Mouse (Mus musculus): ENCODE measurements around the gene Msrb2. TPM values are rescaled to one million over a fixed set of nuclear protein-coding genes. Genes with fewer than 3 reads are reported as not detected.

Gene Msrb2
- polyA plus RNA-seq (2016; fragmentation: Nextera tagmentation; extraction: Ambion mirVana): 15.2 and 16.1 TPM in 2 replicates

DNA sequence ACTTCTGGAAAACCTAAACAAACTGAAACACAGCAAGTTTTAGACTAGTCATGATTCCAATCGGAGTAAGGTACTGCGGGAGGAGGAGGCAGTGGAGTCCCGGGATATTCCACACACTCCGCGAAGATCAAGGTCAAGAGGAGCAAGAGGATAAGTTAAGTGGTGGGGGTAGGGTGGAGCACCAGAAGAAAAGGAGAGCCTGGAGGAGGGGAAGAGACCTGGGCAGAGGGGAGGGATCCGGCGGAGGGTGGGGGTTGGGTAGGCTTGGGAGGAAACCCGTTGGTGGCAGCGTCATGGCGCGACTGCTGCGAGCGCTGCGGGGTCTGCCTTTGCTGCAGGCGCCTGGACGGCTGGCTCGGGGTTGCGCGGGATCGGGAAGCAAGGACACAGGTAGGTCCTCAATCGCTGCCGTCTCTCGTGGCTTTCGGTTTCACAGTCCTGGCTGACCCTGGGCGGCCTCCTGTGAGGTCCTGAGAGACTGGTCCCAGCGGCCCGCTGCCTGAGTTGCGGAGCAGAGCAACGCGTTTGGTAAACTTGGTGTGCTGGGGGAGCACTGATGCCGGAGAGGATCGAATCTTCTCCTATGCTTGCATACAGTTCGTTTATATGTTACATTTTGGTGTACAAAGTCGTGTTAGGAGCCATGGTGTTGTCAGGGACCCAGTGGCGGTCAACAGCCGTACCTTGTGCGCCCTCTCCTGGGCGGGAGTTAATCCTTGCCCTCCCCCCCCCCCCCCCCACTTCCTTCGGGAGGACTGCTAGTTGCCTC is at the start of gene Msrb2:
Gene Msrb2 (plus strand): TSS at position 51 of the 769 bp plus-strand sequence.
- H3K27ac ChIP-seq: peak within 1 kb of the TSS; percentile 92
- peaks cover 4% of the 10 kb centered on the region; the same call in 1 of the 2 replicates for H3K27me3 ChIP-seq (ENCODE audit: poor library complexity, severe bottlenecking)
- H3K4me1 ChIP-seq: peaks cover 14% of the 10 kb centered on the region
- H3K9me3 ChIP-seq: no peaks in the 10 kb centered on the region
- peak; percentile 75 for DNase-seq (ENCODE audit: extremely low spot score, low spot score)
- H3K36me3 ChIP-seq (replicated peaks): no peaks in the 10 kb centered on the region
- H3K4me3 ChIP-seq: peak within 1 kb of the TSS; percentile 81
- 1% methylated on average over 39 of the region's 39 CpGs for WGBS

- H3K27me3 ChIP-seq (ENCODE audit: poor library complexity, severe bottlenecking): no peaks in the 10 kb centered on the region
- 88% methylated on average over 9 of the region's 9 CpGs for WGBS
- H3K9me3 ChIP-seq: no peaks in the 10 kb centered on the region
- H3K4me3 ChIP-seq: no peak overlapping the region
- H3K36me3 ChIP-seq (replicated peaks): no peaks in the 10 kb centered on the region
- DNase-seq (ENCODE audit: extremely low spot score, low spot score): no peak
- no peaks in the 10 kb centered on the region for H3K4me1 ChIP-seq
- H3K27ac ChIP-seq: no peak overlapping the region
These were observed 48.8 kb upstream of the Msrb2 start for GRCm38 (mm10) chr2:19322448-19322847.

- Histone ChIP-seq H3K36me3 (replicated peaks) (no peaks in the 10 kb centered on the region), H3K4me3 (no peak overlapping the region), H3K9me3 (no peaks in the 10 kb centered on the region), H3K4me1 (no peaks in the 10 kb centered on the region), H3K27ac (no peak overlapping the region), H3K27me3 (ENCODE audit: poor library complexity, severe bottlenecking) (no peaks in the 10 kb centered on the region)
- DNase-seq (ENCODE audit: extremely low spot score, low spot score): no peak
- 91% methylated on average over 1 of the region's 1 CpGs for WGBS
These were observed 44.9 kb upstream of the Msrb2 start for GRCm38 (mm10) chr2:19326376-19326775.

DNA sequence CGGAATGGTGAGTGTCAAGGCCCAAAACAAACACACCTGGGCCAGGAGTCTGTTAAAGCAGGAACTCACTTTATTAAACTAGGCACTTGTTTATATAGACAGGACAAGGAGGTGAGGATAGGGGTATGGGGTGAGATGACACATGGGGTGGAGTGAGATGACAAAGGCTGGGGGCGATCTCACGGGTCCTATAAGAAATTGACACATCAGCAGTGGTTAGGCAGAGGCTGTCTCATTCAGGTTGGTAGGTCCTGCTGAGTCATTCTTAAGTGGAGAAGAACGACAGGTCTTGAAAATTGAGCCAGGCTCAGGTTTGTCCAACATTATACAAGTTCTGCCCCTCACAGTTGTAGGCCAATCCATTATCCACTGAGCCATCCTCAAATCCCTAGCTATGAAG is 43.4 kb upstream of the Msrb2 start:
- H3K27ac ChIP-seq: no peak overlapping the region
- 85% methylated on average over 4 of the region's 4 CpGs for WGBS
- no peaks in the 10 kb centered on the region for H3K4me1 ChIP-seq
- no peaks in the 10 kb centered on the region for H3K36me3 ChIP-seq (replicated peaks)
- H3K27me3 ChIP-seq (ENCODE audit: poor library complexity, severe bottlenecking): no peaks in the 10 kb centered on the region
- DNase-seq (ENCODE audit: extremely low spot score, low spot score): no peak
- no peaks in the 10 kb centered on the region for H3K9me3 ChIP-seq
- no peak overlapping the region for H3K4me3 ChIP-seq

DNA sequence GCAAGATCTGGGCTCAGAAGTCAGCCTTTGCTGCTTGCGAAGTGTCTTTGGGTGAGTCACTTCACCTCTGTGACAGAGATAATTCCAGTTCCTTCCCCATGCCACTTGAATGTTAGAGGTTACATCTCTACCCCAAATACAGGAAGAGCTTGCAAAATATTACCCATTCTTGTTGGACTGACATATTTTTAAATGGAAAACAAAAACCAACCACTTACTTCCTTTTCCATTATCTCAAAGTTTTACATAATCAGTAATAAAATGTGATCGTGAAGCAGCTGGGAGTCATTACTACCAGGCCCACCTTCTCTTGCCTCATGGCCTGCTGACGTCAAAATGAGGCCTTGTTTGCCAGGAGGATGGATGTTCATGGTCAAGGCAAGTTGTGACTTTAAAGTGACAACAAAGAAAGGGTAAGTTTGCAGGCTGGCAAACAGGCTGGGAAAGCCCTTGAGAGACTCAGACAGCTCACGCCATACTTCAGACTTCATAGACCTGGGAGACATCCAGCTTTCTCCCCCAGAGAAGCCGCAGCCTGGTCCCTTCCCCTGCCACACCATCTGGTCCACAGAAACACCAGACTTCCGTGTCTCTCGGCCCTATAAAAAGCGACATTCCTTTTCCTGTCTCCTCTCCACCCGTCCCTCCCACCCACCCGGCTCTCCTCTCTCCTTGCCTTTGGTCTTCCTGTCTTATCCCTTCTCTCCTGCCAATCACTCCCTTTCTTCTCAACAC is 27.2 kb upstream of the Msrb2 start:
- DNase-seq (ENCODE audit: extremely low spot score, low spot score): no peak
- Histone ChIP-seq H3K4me3 (0 out of 2 replicates have a peak overlapping the region, but pooled peaks have one; percentile 7), H3K27me3 (ENCODE audit: poor library complexity, severe bottlenecking) (peaks cover 24% of the 10 kb centered on the region), H3K36me3 (replicated peaks) (no peaks in the 10 kb centered on the region), H3K27ac (0 out of 2 replicates have a peak overlapping the region, but pooled peaks have one; percentile 56), H3K9me3 (no peaks in the 10 kb centered on the region), H3K4me1 (0 out of 2 replicates have a peak, but pooled peaks cover 3% of the 10 kb centered on the region)
- WGBS: 55% methylated on average over 10 of the region's 10 CpGs

DNA sequence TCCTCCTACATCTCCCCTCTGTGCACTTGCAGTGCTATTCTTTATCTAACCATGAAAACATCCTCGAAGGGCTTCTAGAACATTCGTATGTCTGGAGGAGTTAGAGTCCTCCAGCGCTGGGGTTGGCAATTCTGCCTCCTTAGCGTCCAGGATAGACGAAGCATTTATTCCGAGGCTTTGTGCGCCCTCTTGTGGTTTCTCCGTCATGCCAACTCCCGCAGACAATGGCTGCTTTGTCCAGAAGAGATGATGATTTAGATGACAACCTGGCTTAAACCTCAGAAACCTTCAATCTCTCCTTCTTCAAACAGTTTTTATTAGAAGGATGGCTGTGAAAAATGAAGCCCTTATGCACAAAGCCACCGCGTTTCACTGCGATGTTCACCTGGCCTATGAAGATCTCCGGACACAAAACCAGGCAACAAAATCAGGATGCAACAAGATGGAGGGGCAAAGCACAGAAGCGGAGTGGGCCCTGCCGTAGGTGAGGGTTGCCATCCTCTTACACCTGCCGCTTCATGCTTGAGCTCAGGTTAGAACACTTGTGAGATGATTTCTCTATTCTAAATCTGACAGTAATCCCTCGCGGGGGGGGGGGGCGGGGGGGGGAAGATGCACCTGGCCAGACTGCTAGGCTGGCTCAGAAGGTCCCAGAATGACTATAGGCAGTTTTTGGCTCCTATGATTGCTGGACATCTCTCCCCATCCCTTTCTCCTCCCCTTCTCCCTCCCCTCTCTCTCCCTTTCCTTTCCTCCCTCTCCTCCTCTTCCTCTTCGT is 26.4 kb upstream of the Msrb2 start:
- H3K36me3 ChIP-seq (replicated peaks): no peaks in the 10 kb centered on the region
- peak overlapping the region; percentile 7; the same call in 1 of the 2 replicates for H3K4me3 ChIP-seq
- DNase-seq (ENCODE audit: extremely low spot score, low spot score): peak; percentile 75
- H3K4me1 ChIP-seq: 0 out of 2 replicates have a peak, but pooled peaks cover 3% of the 10 kb centered on the region
- no peaks in the 10 kb centered on the region for H3K9me3 ChIP-seq
- WGBS: 31% methylated on average over 20 of the region's 20 CpGs
- H3K27me3 ChIP-seq (ENCODE audit: poor library complexity, severe bottlenecking): peaks cover 24% of the 10 kb centered on the region
- H3K27ac ChIP-seq: 0 out of 2 replicates have a peak overlapping the region, but pooled peaks have one; percentile 56

DNA sequence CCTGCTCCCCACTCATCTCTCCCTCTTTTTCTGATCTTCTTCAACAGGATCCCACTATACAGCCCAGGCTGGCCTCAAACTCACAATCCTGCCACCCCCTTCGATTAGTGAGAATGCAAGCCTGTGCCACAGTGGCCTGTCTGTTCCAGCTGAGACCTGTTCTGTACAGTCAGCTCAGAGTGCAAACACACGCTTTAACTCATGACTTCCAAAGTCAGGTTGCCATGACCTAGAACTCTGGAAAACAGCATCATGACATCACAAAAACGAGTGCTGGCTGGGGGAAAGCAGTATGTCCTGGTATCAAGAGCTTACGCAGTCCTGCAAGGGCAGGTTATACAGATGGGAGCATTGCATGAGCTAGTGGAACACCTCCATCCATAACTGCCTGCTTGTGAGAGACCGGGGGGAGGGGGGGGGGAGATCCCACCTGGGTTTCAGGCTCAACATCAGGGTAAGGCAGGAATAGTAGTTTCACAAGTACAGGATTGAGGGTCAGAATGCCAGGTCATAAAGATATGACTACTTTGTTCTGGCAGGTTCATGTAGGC is 25.8 kb upstream of the Msrb2 start:
- H3K27me3 ChIP-seq (ENCODE audit: poor library complexity, severe bottlenecking): peaks cover 24% of the 10 kb centered on the region
- no peak overlapping the region for H3K4me3 ChIP-seq
- no peak overlapping the region for H3K27ac ChIP-seq
- H3K9me3 ChIP-seq: no peaks in the 10 kb centered on the region
- 83% methylated on average over 5 of the region's 5 CpGs for WGBS
- 0 out of 2 replicates have a peak, but pooled peaks cover 3% of the 10 kb centered on the region for H3K4me1 ChIP-seq
- no peaks in the 10 kb centered on the region for H3K36me3 ChIP-seq (replicated peaks)
- no peak for DNase-seq (ENCODE audit: extremely low spot score, low spot score)

- Histone ChIP-seq H3K9me3 (no peaks in the 10 kb centered on the region), H3K27ac (no peak overlapping the region), H3K27me3 (ENCODE audit: poor library complexity, severe bottlenecking) (peaks cover 24% of the 10 kb centered on the region), H3K4me3 (no peak overlapping the region), H3K4me1 (0 out of 2 replicates have a peak, but pooled peaks cover 3% of the 10 kb centered on the region), H3K36me3 (replicated peaks) (no peaks in the 10 kb centered on the region)
- 80% methylated on average over 3 of the region's 3 CpGs for WGBS
- DNase-seq (ENCODE audit: extremely low spot score, low spot score): no peak
These were observed 22.8 kb upstream of the Msrb2 start for GRCm38 (mm10) chr2:19348454-19348853.

- Histone ChIP-seq H3K4me1 (no peaks in the 10 kb centered on the region), H3K4me3 (no peak overlapping the region), H3K27me3 (ENCODE audit: poor library complexity, severe bottlenecking) (peaks cover 13% of the 10 kb centered on the region), H3K27ac (no peak overlapping the region), H3K9me3 (no peaks in the 10 kb centered on the region), H3K36me3 (replicated peaks) (no peaks in the 10 kb centered on the region)
- 95% methylated on average over 5 of the region's 5 CpGs for WGBS
- DNase-seq (ENCODE audit: extremely low spot score, low spot score): no peak
These were observed 21.1 kb upstream of the Msrb2 start for GRCm38 (mm10) chr2:19350167-19350566.

DNA sequence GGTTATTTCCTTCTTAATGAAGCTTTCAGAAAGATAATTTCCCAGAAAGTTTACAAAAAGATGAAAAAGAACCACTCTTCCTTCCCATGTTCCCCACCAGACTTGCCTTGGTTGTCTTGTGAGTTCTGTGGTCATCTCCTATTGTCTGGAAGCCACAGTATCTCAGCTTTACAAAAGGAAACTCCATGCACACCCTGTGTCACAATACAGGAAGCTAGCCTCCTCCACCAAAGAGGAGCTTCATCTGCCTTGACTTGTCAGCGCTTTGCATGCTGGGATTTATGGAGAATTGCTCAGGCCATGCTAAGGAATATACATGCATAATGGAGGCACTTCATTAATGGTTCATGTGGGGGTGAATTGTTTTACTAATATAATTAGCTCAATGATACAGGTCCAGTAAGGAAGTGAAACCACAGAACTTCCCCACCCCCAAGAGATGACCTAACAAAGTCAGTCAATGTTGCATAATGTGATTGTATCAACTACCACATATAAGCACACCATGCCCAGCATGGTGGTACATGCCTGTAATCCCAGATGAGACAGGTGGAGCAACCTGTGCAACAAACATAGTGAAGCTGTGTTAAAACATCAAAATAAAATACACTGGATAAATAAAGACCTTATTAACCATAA is 19.5 kb upstream of the Msrb2 start:
- no peaks in the 10 kb centered on the region for H3K4me1 ChIP-seq
- no peak for DNase-seq (ENCODE audit: extremely low spot score, low spot score)
- no peaks in the 10 kb centered on the region for H3K36me3 ChIP-seq (replicated peaks)
- no peak overlapping the region for H3K27ac ChIP-seq
- H3K27me3 ChIP-seq (ENCODE audit: poor library complexity, severe bottlenecking): no peaks in the 10 kb centered on the region
- 88% methylated on average over 1 of the region's 1 CpGs for WGBS
- H3K9me3 ChIP-seq: no peaks in the 10 kb centered on the region
- no peak overlapping the region for H3K4me3 ChIP-seq

DNA sequence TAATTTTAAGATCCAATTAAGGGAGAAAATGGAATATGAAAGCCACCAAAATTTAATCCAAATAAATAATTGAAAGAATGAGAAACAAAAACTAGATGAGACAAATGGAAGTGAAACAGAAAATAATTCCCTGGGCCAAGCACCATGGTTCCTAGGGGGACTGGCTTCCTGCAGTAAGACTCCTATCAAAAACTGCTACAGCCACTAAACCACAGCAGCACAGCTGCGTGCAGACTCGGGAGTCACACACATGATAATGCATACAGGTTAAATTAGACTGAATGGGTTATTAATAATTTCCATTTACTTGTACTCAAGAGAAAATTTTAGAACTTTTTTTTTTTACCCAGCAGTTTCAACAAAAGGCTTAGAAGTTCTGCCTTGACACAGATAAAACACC is 18.1 kb upstream of the Msrb2 start:
- Histone ChIP-seq H3K27ac (no peak overlapping the region), H3K27me3 (ENCODE audit: poor library complexity, severe bottlenecking) (no peaks in the 10 kb centered on the region), H3K9me3 (no peaks in the 10 kb centered on the region), H3K36me3 (replicated peaks) (no peaks in the 10 kb centered on the region), H3K4me3 (no peak overlapping the region), H3K4me1 (no peaks in the 10 kb centered on the region)
- no peak for DNase-seq (ENCODE audit: extremely low spot score, low spot score)
- WGBS: 94% methylated on average over 2 of the region's 2 CpGs

- Histone ChIP-seq H3K4me1 (0 out of 2 replicates have a peak, but pooled peaks cover 12% of the 10 kb centered on the region), H3K36me3 (replicated peaks) (no peaks in the 10 kb centered on the region), H3K27ac (no peak overlapping the region), H3K27me3 (ENCODE audit: poor library complexity, severe bottlenecking) (no peaks in the 10 kb centered on the region), H3K4me3 (no peak overlapping the region), H3K9me3 (no peaks in the 10 kb centered on the region)
- WGBS: 84% methylated on average over 1 of the region's 1 CpGs
- no peak for DNase-seq (ENCODE audit: extremely low spot score, low spot score)
These were observed 8.4 kb upstream of the Msrb2 start for GRCm38 (mm10) chr2:19362880-19363279.
